Mouse (Mus musculus) left cerebral cortex, adult 2 months (tissue): ENCODE data around the gene Tjp1. TPM values are rescaled to one million over a fixed set of nuclear protein-coding genes. Genes with fewer than 3 reads are reported as not detected.

Source experiments
- DNase-seq, 2 experiments: peaks; one replicate each; pipeline ENCODE4 v3.0.0; 2021 to 2022; ENCODE audit warnings: low spot score in 2 of 2, mixed read lengths in 1 of 2; ENCODE audit errors: extremely low spot score in 1 of 2
- H3K27ac ChIP-seq: fragments of 200-600 bp; 2 replicates; pipeline ENCODE4 v1.8.1; 2022
- H3K4me3 ChIP-seq: fragments of 200-600 bp; 2 replicates; pipeline ENCODE4 v1.8.1; 2022
- CTCF ChIP-seq: fragments of 200-600 bp; IDR thresholded peaks from 2 replicates; pipeline ENCODE4 v1.8.1; 2022; ENCODE audit warnings: antibody characterized with exemption, mild to moderate bottlenecking, moderate library complexity
- intact Hi-C: fragments of 180-260 bp; cut with DNase I; formaldehyde crosslinking; loops from one replicate; pipeline ENCODE4 v1.15.1; 2025
- total RNA-seq, 2 experiments: library from RNA; stranded (reverse); gene quantifications; 2 replicates each; pipeline ENCODE4 v1.2.3; 2021

Tjp1 gene
- total RNA-seq, 2 experiments from 2014 or later = 148 to 153 TPM

- intact Hi-C loops = no loop called here
- DNase-seq = no peak
- Histone ChIP-seq H3K27ac (no peak overlapping the region), H3K4me3 (no peak overlapping the region)
- TF ChIP-seq CTCF = no peak
These were observed 126.0 kb downstream of the Tjp1 start for GRCm38 (mm10) chr7:65401622-65402021.

GRCm38 (mm10) chr7:65395891-65396290 is 131.7 kb downstream of the Tjp1 start:
- no peak for TF ChIP-seq CTCF
- Histone ChIP-seq H3K4me3 (no peak overlapping the region), H3K27ac (no peak overlapping the region)
- intact Hi-C loops = no loop called here
- DNase-seq = no peak

GRCm38 (mm10) chr7:65395166-65395565 is 132.4 kb downstream of the Tjp1 start:
- no peak for TF ChIP-seq CTCF
- intact Hi-C loops = no loop called here
- peak overlapping the region; percentile 80; the same call in 1 of the 2 replicates for H3K27ac ChIP-seq
- DNase-seq = no peak
- no peak overlapping the region for H3K4me3 ChIP-seq

GRCm38 (mm10) chr7:65394672-65395071 is 132.9 kb downstream of the Tjp1 start:
- Histone ChIP-seq H3K4me3 (no peak overlapping the region), H3K27ac (peak overlapping the region; percentile 80)
- no peak for DNase-seq
- TF ChIP-seq CTCF = no peak
- intact Hi-C loops = no loop called here

- intact Hi-C loops = no loop called here
- H3K4me3 ChIP-seq = 0 out of 2 replicates have a peak overlapping the region, but pooled peaks have one; percentile 16
- peak overlapping the region; percentile 80 for H3K27ac ChIP-seq
- no peak for DNase-seq
- no peak for TF ChIP-seq CTCF
These were observed 133.7 kb downstream of the Tjp1 start for GRCm38 (mm10) chr7:65393704-65394452.

- Histone ChIP-seq H3K4me3 (no peak overlapping the region), H3K27ac (peak overlapping the region; percentile 80; the same call in 1 of the 2 replicates)
- intact Hi-C loops = no loop called here
- DNase-seq = no peak
- TF ChIP-seq CTCF = no peak
These were observed 134.6 kb downstream of the Tjp1 start for GRCm38 (mm10) chr7:65392986-65393385.

- Histone ChIP-seq H3K27ac (peak overlapping the region; percentile 86), H3K4me3 (no peak overlapping the region)
- intact Hi-C loops = no loop called here
- DNase-seq = no peak
- no peak for TF ChIP-seq CTCF
These were observed 138.0 kb downstream of the Tjp1 start for GRCm38 (mm10) chr7:65389539-65389938.

GRCm38 (mm10) chr7:65388243-65389013 is 139.2 kb downstream of the Tjp1 start:
- intact Hi-C loops = no loop called here

GRCm38 (mm10) chr7:65387560-65388175 is 139.9 kb downstream of the Tjp1 start:
- H3K4me3 ChIP-seq = no peak overlapping the region
- peak overlapping the region; percentile 86 for H3K27ac ChIP-seq
- intact Hi-C loops = no loop called here
- no peak for TF ChIP-seq CTCF
- no peak for DNase-seq

More at GRCm38 (mm10) chr7:65388243-65389013, 139.2 kb downstream of the Tjp1 start:
- no peak for TF ChIP-seq CTCF
- Histone ChIP-seq H3K27ac (peak overlapping the region; percentile 86), H3K4me3 (no peak overlapping the region)
- DNase-seq = no peak

GRCm38 (mm10) chr7:65384775-65385174 is 142.8 kb downstream of the Tjp1 start:
- intact Hi-C loops = no loop called here
- no peak overlapping the region for H3K27ac ChIP-seq
- H3K4me3 ChIP-seq = no peak overlapping the region
- no peak for DNase-seq
- no peak for TF ChIP-seq CTCF

GRCm38 (mm10) chr7:65382515-65383283 is 144.9 kb downstream of the Tjp1 start:
- Histone ChIP-seq H3K27ac (peak overlapping the region; percentile 54), H3K4me3 (no peak overlapping the region)
- intact Hi-C loops = no loop called here
- no peak for DNase-seq
- no peak for TF ChIP-seq CTCF

- Histone ChIP-seq H3K27ac (peak overlapping the region; percentile 65), H3K4me3 (no peak overlapping the region)
- TF ChIP-seq CTCF = no peak
- intact Hi-C loops = no loop called here
- DNase-seq = no peak
These were observed 145.7 kb downstream of the Tjp1 start for GRCm38 (mm10) chr7:65381896-65382295.
